Mouse (Mus musculus): ENCODE data around the gene Cflar. TPM values are rescaled to one million over a fixed set of nuclear protein-coding genes. Genes with fewer than 3 reads are reported as not detected.
"Not testable (repeated sequence)": the region's sequence is repeated elsewhere in the genome, so short reads cannot be mapped to it uniquely, and the experiment has no call there.

Cflar gene
- polyA plus RNA-seq, 1 experiment from 2014 or later, result 42.0 TPM

- no peak for ATAC-seq (replicated peaks; ENCODE audit: extremely low read depth, insufficient read depth, low FRiP score)
- Histone ChIP-seq H3K4me3 (ENCODE audit: low read length) (peak overlapping the region; percentile 18), H3K36me3 (ENCODE audit: control insufficient read depth, insufficient read depth) (peaks cover 3% of the 10 kb centered on the region), H3K27me3 (ENCODE audit: control insufficient read depth, insufficient read depth, low read length) (no peaks in the 10 kb centered on the region), H3K4me2 (ENCODE audit: low read depth, low read length) (peak overlapping the region; percentile 51), H3K9ac (ENCODE audit: low read length) (no peak overlapping the region), H3K9me3 (replicated peaks; ENCODE audit: control insufficient read depth, low read length) (no peaks in the 10 kb centered on the region), H3K4me1 (ENCODE audit: control insufficient read depth, insufficient read depth, low read length) (0 out of 2 replicates have a peak, but pooled peaks cover 2% of the 10 kb centered on the region), H3K27ac (ENCODE audit: low read length) (no peak overlapping the region; the same call in 1 of the 2 replicates)
- 69% methylated on average over 4 of the region's 4 CpGs for WGBS
Measured at GRCm38 (mm10) chr1:58796853-58797252, 85.5 kb downstream of the Cflar start.

GRCm38 (mm10) chr1:58797370-58797769 is 86.1 kb downstream of the Cflar start:
- H3K9ac ChIP-seq (ENCODE audit: low read length), result no peak overlapping the region
- H3K4me2 ChIP-seq (ENCODE audit: low read depth, low read length), result peak overlapping the region; percentile 51; the same call in 1 of the 2 replicates
- H3K9me3 ChIP-seq (replicated peaks; ENCODE audit: control insufficient read depth, low read length), result no peaks in the 10 kb centered on the region
- 0 out of 2 replicates have a peak, but pooled peaks cover 2% of the 10 kb centered on the region for H3K4me1 ChIP-seq (ENCODE audit: control insufficient read depth, insufficient read depth, low read length)
- 0 out of 2 replicates have a peak overlapping the region, but pooled peaks have one; percentile 35 for H3K27ac ChIP-seq (ENCODE audit: low read length)
- 65% methylated on average over 2 of the region's 2 CpGs for WGBS
- ATAC-seq (replicated peaks; ENCODE audit: extremely low read depth, insufficient read depth, low FRiP score), result 0 out of 2 replicates have a peak, but pooled peaks have one; percentile 43
- no peak overlapping the region for H3K4me3 ChIP-seq (ENCODE audit: low read length)
- no peaks in the 10 kb centered on the region for H3K27me3 ChIP-seq (ENCODE audit: control insufficient read depth, insufficient read depth, low read length)
- H3K36me3 ChIP-seq (ENCODE audit: control insufficient read depth, insufficient read depth), result peaks cover 3% of the 10 kb centered on the region

- Histone ChIP-seq H3K27me3 (ENCODE audit: control insufficient read depth, insufficient read depth, low read length) (no peaks in the 10 kb centered on the region), H3K9ac (ENCODE audit: low read length) (no peak overlapping the region), H3K4me1 (ENCODE audit: control insufficient read depth, insufficient read depth, low read length) (0 out of 2 replicates have a peak, but pooled peaks cover 2% of the 10 kb centered on the region), H3K4me2 (ENCODE audit: low read depth, low read length) (no peak overlapping the region), H3K36me3 (ENCODE audit: control insufficient read depth, insufficient read depth) (peaks cover 3% of the 10 kb centered on the region), H3K9me3 (replicated peaks; ENCODE audit: control insufficient read depth, low read length) (no peaks in the 10 kb centered on the region), H3K4me3 (ENCODE audit: low read length) (no peak overlapping the region), H3K27ac (ENCODE audit: low read length) (no peak overlapping the region)
- WGBS, result 94% methylated on average over 4 of the region's 4 CpGs
- no peak for ATAC-seq (replicated peaks; ENCODE audit: extremely low read depth, insufficient read depth, low FRiP score)
Measured at GRCm38 (mm10) chr1:58798911-58799310, 87.6 kb downstream of the Cflar start.

- not testable (repeated sequence) for H3K27ac ChIP-seq (ENCODE audit: low read length); H3K4me1 ChIP-seq (ENCODE audit: control insufficient read depth, insufficient read depth, low read length); H3K4me2 ChIP-seq (ENCODE audit: low read depth, low read length); H3K27me3 ChIP-seq (ENCODE audit: control insufficient read depth, insufficient read depth, low read length); H3K36me3 ChIP-seq (ENCODE audit: control insufficient read depth, insufficient read depth); ATAC-seq (replicated peaks; ENCODE audit: extremely low read depth, insufficient read depth, low FRiP score); H3K9ac ChIP-seq (ENCODE audit: low read length); H3K9me3 ChIP-seq (replicated peaks; ENCODE audit: control insufficient read depth, low read length); H3K4me3 ChIP-seq (ENCODE audit: low read length)
- 80% methylated on average over 7 of the region's 7 CpGs for WGBS
Measured at GRCm38 (mm10) chr1:58800644-58801043, 89.3 kb downstream of the Cflar start.

GRCm38 (mm10) chr1:58801558-58802285 is 90.4 kb downstream of the Cflar start:
- Histone ChIP-seq H3K27me3 (ENCODE audit: control insufficient read depth, insufficient read depth, low read length) (no peaks in the 10 kb centered on the region), H3K4me3 (ENCODE audit: low read length) (no peak overlapping the region), H3K4me1 (ENCODE audit: control insufficient read depth, insufficient read depth, low read length) (0 out of 2 replicates have a peak, but pooled peaks cover 2% of the 10 kb centered on the region), H3K9me3 (replicated peaks; ENCODE audit: control insufficient read depth, low read length) (no peaks in the 10 kb centered on the region), H3K4me2 (ENCODE audit: low read depth, low read length) (peak overlapping the region; percentile 10; the same call in 1 of the 2 replicates), H3K9ac (ENCODE audit: low read length) (no peak overlapping the region), H3K36me3 (ENCODE audit: control insufficient read depth, insufficient read depth) (peaks cover 3% of the 10 kb centered on the region), H3K27ac (ENCODE audit: low read length) (no peak overlapping the region)
- WGBS, result 87% methylated on average over 8 of the region's 8 CpGs
- ATAC-seq (replicated peaks; ENCODE audit: extremely low read depth, insufficient read depth, low FRiP score), result no peak

DNA sequence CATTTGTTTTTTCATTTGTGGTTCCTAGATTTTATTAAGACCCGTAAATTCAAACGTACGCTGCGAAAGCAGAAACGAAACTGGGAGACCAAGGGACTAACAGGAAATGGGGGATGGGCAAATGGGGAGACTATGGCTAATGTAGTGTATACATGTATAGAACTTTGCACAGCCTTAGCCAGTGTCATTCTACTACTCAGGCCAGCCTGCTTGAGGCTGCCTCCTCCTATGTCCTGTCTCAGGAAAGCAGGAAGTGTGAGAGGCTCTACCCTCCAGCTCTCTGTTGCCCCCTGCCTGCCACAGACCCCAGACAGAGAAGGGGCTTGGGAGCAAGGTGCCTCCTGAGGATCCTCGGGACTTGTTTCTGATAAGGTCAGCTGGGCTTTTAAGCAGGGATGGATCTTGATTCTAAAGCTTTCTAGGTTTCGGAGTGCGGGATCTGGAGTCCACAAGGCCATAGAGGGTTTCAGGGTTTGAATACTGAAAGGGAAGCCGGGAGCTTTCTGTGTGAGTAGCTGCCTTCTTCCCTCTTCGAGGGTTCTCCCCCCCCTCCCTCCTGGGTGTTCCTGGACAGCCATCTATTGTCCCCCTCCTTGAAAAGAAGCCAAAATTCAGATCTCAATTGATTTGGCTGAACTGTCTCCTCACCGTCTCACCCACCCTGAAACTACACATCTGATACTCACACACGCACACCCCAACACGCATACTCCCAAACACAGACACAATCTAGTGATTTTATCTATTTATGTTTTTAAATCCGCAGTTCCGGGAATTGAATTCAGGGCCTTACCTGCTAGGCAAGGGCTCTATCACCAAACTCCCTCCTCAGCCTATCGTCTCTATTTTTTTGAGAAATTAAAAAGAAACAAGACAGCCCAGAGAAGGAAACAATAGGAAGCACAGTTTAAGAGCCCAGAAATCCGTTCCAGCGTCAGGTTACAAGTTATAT is 91.3 kb downstream of the Cflar start:
- peak; percentile 37 for ATAC-seq (replicated peaks; ENCODE audit: extremely low read depth, insufficient read depth, low FRiP score)
- 78% methylated on average over 18 of the region's 18 CpGs for WGBS
- peak overlapping the region; percentile 10 for H3K4me2 ChIP-seq (ENCODE audit: low read depth, low read length)

DNA sequence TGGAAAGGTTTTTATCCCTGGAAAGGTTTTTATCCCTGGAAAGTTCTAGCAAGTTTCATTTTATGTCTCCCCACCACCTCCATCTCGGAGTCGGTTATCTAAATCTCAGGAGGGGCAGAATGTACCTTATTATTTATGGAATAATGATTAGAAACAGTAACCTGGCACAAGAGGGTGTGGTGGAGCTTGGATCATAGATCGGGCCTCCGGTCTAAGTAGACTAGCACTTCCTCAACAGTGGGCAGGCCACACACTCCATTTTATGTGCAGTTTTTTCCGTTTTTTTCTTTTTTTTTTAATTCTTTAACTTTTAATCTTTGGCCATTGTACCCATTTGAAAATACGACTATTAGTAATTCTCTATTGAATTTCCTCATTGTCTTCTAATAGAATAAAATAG is 92.2 kb downstream of the Cflar start:
- no peaks in the 10 kb centered on the region for H3K27me3 ChIP-seq (ENCODE audit: control insufficient read depth, insufficient read depth, low read length)
- H3K4me3 ChIP-seq (ENCODE audit: low read length), result no peak overlapping the region
- H3K4me1 ChIP-seq (ENCODE audit: control insufficient read depth, insufficient read depth, low read length), result no peaks in the 10 kb centered on the region
- no peaks in the 10 kb centered on the region for H3K9me3 ChIP-seq (replicated peaks; ENCODE audit: control insufficient read depth, low read length)
- no peak overlapping the region for H3K27ac ChIP-seq (ENCODE audit: low read length)
- 84% methylated on average over 6 of the region's 6 CpGs for WGBS
- ATAC-seq (replicated peaks; ENCODE audit: extremely low read depth, insufficient read depth, low FRiP score), result no peak
- peaks cover 3% of the 10 kb centered on the region for H3K36me3 ChIP-seq (ENCODE audit: control insufficient read depth, insufficient read depth)
- no peak overlapping the region for H3K4me2 ChIP-seq (ENCODE audit: low read depth, low read length)
- H3K9ac ChIP-seq (ENCODE audit: low read length), result no peak overlapping the region

More for the DNA sequence above, 91.3 kb downstream of the Cflar start:
- Histone ChIP-seq H3K4me1 (ENCODE audit: control insufficient read depth, insufficient read depth, low read length) (no peaks in the 10 kb centered on the region), H3K9me3 (replicated peaks; ENCODE audit: control insufficient read depth, low read length) (no peaks in the 10 kb centered on the region), H3K36me3 (ENCODE audit: control insufficient read depth, insufficient read depth) (peaks cover 3% of the 10 kb centered on the region), H3K27me3 (ENCODE audit: control insufficient read depth, insufficient read depth, low read length) (no peaks in the 10 kb centered on the region), H3K27ac (ENCODE audit: low read length) (peak overlapping the region; percentile 7; the same call in 1 of the 2 replicates), H3K4me3 (ENCODE audit: low read length) (no peak overlapping the region), H3K9ac (ENCODE audit: low read length) (0 out of 2 replicates have a peak overlapping the region, but pooled peaks have one; percentile 8)

- ATAC-seq (replicated peaks; ENCODE audit: extremely low read depth, insufficient read depth, low FRiP score), result no peak
- Histone ChIP-seq H3K9ac (ENCODE audit: low read length) (no peak overlapping the region), H3K4me2 (ENCODE audit: low read depth, low read length) (no peak overlapping the region), H3K4me3 (ENCODE audit: low read length) (no peak overlapping the region), H3K27ac (ENCODE audit: low read length) (no peak overlapping the region), H3K9me3 (replicated peaks; ENCODE audit: control insufficient read depth, low read length) (0 out of 2 replicates have a peak, but pooled peaks cover 2% of the 10 kb centered on the region), H3K4me1 (ENCODE audit: control insufficient read depth, insufficient read depth, low read length) (no peaks in the 10 kb centered on the region), H3K36me3 (ENCODE audit: control insufficient read depth, insufficient read depth) (no peaks in the 10 kb centered on the region), H3K27me3 (ENCODE audit: control insufficient read depth, insufficient read depth, low read length) (no peaks in the 10 kb centered on the region)
- WGBS, result 60% methylated on average over 3 of the region's 3 CpGs
Measured at GRCm38 (mm10) chr1:58806651-58807050, 95.3 kb downstream of the Cflar start.

Measured in heart, embryonic 16.5 days (tissue).